Mouse (Mus musculus) layer of hippocampus, postnatal 25 days (tissue): ENCODE results near the gene Sap30bp. TPM values are rescaled to one million over a fixed set of nuclear protein-coding genes. Genes with fewer than 3 reads are reported as not detected.

Source experiments
- DNase-seq, 2 experiments: peaks; one replicate each; pipeline ENCODE4 v3.0.0; 2022; ENCODE audit warnings: mixed read lengths in 2 of 2, low spot score in 1 of 2; ENCODE audit errors: extremely low spot score in 1 of 2
- total RNA-seq, 2 experiments: library from RNA; stranded (reverse); gene quantifications; 2 replicates each; pipeline ENCODE4 v1.2.3; 2021

The Sap30bp gene
- total RNA-seq, 2 experiments from 2014 or later = 33.1 to 47.4 TPM

DNA sequence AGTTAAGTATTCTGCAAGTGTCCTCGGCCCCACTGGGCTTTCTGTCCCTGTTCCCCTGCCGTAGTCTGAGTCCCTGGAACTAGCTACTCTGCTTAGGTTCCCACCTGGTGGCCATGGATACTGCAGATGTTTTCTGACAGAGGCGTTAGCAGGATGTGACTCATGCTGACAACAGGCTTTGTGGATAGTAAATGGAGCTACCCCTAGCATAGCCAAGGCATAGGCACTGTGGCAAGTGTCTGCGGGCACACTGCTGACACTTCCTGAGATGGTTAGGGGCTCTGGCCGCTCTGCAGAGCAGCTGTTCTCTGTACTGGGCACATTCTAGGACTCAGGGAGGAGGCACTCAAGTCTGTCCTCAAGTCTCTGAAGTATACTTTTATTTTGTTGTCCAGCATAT is 21.6 kb downstream of the Sap30bp start:
- DNase-seq = no peak

DNA sequence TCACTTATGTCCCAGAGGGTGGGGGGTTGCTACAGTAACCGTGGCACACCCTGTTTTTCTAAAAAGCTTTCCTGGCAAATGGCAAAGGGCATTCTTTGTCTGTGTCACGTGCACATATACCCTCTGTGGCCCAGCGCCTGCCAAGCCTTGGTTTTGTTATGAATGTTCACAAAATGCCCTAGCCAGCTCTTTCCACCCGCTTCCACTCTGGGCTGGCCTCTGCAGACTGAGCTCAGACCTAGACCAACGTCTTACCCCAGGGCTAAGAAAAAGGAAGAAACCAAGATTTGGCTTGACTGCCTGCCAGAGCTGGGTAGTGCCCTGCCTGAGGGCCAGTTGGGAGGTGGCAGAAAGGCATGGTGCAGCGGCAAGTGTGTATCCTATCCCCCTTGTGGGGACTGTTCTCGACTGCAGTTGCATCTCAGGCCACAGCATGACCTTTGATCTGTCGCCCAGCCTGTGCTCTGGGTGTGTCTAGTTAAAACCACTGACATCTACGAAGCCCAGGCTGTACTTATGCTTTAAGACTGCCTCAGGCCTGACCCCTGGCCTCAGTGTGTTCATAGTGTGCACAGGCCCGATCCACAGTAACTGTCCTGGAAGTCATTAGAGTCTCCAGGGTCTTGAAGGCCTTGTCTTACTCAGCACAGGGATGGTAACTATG is 22.2 kb downstream of the Sap30bp start:
- no peak for DNase-seq

DNA sequence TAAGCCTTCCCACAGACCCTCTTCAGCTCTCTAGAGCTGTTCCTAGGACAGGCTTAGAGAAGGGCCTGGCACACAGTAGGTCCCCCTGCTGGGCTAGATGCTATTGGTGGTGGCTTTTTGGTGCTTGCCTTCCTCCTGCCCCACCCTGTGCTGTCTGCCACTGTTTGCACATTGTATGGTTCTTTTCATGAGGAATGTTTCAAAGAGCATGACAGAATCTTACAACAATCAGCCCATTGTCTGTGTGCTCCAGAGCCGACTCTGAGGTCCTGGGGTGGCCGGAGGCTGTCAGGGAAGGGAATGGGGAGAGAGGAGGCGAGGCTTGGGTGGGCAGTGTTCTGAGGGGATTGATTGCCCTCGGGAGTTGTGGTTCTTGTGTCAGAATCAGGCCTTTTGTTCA is 23.4 kb downstream of the Sap30bp start:
- DNase-seq = no peak

DNA sequence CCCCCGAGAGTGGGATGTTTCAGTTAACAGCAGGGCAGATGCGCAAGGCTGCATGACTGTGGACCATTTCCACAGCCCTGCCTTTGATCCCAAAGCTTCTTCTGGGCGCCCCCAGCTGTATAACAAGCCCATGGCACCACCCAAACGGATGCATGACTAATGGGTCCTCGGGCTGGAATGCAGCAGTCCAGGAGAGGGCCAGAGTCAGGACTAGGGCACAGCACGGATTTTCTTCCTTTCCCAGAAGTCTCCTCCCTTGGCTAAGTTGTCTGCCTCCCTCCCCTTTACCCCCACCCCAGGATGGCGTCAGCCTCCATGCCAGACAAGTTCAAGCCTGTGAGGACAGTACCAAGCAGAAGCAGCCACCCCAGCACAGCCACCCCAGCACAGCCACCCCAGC is 24.9 kb downstream of the Sap30bp start:
- DNase-seq = no peak

DNA sequence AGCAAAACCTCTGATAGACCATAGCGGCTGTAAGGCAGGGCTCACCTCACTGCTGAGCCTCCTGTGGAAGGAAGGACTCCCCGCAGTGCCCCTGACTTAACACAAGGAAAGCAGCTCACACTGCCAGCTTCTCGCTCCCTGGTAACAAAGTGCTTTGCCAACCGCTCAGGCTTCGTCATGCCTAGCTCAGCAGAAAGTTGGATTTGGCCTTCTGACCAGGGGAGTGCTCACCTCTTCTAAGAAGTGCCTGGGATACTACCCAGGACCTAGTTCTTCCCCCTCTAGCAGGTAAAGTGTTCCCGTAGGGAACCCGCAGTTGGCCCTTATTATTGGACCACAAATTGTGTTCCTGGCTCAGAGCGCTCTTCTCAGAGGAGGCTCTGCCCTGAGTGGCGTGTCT is 25.9 kb downstream of the Sap30bp start:
- no peak for DNase-seq

DNA sequence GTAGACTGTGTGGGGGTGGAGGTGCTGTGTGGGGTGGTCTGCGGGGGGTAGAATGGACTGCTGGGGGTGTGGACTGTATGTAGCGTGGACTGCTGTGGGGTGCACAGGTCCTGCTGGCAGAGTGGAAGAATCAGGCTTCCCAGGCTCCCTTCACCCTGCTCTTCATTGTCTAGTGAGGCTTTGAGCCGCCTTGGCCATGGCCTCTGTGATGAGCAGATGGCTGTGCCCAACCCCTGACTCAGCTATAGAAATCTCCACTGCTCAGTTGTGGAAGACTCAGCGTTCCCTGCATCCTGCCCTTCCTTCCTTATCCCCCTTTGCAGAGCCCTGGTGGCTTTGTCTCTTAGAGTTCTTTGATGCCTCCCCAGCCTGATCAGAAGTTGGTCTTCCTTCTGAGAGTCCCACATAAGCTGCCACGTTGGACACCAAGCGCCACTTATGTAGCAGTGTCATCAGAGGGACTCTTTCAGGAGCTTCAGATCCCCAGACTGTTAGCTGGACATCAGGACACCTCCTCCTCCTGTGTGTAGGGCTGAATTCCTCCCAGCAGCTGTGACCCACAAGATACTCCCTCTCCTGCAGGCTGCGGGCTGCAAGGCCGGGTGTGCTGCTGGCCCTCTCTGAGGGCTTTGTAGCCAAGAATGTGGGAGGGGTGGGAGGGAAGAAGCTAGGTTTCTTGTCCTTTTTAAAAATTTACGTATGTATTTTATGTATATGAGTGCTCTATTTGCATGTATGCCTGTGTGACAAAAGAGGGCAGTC is 29.8 kb downstream of the Sap30bp start:
- DNase-seq = no peak

DNA sequence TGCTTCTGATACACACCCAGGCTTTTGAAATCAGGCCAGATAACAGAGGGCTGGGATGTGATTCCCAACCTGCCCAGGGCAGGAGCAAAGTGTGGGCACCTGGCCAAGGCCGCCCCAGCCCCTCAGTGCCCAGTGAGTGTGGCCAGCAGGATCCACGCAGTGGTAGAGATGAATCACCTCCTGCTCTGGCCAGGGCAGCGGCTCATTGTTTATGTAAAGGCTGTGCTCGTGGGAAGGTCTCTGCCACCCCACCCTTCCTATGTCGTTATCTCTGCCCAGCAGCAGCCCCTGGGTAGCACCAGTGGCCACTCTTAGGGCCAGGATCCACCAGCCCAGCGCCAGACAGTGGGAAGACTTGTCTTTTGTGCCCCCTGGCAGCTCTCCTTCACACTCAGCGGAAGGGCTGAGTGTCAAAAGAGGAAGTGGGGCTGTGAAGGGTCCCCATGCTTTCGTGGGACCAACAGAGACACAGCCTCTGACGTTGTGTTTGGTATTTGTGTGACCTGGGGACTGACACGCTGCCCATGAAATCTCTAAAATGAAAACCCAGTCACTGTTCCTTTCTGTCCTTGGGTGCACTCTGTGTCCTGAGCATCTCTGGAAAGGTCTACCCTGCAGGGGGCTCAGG is 32.0 kb downstream of the Sap30bp start:
- DNase-seq = no peak

DNA sequence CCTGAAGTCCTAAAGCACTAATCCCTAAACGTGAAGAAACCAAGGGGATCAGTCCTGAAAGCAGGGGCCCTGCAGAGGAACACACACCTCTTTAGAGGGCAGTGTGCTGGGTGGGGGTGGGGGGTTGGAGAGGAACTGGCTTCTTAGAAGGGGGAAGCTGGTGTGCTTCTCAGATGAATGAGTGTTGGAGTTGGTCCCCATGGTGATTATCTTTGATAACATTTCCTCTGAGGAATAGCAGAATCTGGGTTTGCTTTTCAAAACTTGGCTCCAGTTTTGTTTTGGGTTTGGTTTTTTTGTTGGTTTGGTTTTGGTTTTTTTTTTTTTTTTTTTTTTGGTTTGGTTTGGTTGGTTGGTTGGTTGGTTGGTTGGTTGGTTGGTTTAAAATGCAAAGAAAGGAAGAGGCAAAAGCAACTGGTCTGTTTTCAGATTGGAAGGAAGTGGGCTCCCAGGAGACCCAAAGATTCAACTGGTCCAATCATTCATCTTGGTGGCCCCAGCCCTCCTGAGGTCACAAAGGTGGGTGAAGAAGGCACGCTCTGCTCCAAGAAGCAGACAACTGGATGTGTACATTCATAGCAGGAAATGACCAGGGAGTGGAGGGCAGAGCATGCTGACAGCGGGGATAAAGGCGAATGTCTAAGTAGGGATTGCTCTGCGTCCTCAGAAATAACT is 35.8 kb downstream of the Sap30bp start:
- DNase-seq = no peak

GRCm38 (mm10) chr11:115970006-115970673 is 37.1 kb downstream of the Sap30bp start:
- DNase-seq = no peak

GRCm38 (mm10) chr11:115971016-115971415 is 37.9 kb downstream of the Sap30bp start:
- DNase-seq = no peak

DNA sequence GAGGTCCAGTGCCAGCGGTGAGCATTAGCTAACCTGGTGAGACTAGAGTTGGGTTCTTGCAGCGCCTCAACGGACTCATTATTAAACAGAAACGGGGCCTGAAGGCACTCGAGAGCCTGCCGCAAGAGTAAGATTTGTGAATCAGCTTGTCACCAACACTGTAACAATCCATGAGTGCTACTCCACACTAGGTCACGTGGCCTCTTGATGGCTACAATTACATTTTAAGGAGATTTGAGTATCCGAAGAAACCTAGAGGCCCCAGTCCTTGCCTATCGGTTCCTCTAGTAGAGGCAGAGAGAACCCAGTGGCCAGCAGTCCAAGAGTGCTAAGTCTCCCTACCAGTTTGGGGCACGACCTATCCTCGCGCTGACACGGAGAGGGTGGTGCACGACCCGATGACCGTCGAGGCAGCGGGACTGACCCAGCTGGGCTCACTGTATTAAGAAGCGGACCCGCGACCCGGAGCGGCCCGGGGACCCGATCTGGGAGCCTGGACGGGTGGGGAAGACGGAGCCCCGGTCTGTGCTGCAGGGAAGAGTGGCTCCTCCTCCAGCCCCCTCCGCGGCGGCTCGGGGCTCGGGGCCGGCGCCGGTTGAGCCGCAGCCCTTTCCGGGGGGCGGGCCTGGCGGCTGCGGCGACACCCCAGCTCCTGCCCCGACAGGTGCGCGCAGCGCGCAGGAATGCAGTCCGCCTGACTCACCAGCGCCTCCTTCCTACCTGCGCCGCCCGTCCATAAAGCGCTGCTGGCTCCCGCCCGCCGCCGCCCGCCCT is 41.4 kb downstream of the Sap30bp start, which contains the start of gene Itgb4:
Gene Itgb4, plus strand, starts transcription at position 401 of the 774 bp plus-strand sequence.
- no peak for DNase-seq

GRCm38 (mm10) chr11:115975083-115975420 is 42.0 kb downstream of the Sap30bp start:
- DNase-seq = no peak

- no peak for DNase-seq
Observed at GRCm38 (mm10) chr11:115975544-115975943, 42.5 kb downstream of the Sap30bp start.

DNA sequence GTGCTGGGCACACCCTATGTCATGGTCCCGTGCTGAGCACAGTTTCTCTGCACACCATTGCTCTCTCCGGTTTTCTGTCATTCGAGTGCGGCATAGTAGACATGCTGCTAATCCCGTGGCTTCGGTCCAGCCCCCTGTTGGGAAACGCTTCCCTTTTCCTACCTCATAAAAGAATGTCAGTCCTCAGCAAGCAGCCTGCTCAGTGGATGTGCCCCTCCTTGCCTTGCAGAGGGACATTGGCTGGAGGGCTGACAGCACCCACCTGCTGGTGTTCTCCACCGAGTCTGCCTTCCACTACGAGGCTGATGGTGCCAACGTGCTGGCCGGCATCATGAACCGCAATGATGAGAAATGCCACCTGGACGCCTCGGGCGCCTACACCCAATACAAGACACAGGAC is 49.4 kb downstream of the Sap30bp start:
- no peak for DNase-seq

DNA sequence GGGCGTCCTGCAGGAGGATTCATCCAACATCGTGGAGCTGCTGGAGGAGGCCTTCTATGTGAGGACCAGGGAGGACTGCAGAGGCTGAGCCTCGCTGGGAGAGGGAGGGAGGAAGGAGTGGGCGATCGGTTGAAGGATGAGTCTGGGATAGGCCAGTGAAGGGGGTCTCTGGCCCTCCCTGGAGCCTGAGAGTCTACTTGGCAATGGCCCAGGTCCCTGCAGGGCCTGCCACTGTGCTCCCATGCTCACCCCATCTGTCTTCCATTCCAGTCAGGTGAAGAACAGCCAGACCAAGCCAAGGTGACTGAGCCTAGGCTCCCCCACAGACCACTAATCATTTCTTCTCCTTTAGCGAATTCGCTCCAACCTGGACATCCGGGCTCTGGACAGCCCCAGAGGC is 50.2 kb downstream of the Sap30bp start:
- DNase-seq = no peak

DNA sequence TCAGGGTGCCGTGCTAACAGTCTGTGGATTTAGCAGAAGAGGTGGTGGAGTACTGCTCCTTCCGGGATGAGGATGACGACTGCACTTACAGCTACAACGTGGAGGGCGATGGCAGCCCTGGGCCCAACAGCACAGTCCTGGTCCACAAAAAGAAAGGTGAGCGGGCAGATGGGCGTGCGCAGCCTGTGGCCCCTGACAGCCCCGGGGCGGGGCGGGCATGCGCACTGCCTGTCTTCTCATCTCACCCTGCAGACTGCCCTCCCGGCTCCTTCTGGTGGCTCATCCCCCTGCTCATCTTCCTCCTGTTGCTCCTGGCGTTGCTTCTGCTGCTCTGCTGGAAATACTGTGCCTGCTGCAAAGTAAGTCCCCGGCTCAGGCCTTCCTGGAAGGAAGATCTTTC is 56.6 kb downstream of the Sap30bp start:
- no peak for DNase-seq

DNA sequence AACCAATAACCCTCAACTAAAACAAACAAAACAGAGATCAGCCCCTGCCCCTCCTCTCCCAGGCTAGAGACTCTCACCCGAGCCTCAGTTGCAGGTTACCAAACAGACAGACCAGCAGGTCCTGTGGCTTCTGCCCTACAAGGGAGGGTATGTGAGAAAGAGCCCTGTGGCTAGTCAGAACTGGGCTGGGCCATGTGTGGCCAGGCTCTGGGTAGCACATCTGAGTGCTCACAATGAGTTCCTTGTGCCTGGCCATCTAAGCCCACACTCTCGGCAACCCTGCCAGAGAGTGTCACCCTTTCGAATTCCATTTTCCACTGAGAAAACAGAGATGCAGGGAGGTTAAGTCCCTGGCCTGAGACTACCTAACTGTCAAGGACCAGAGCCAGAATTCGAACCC is 59.0 kb downstream of the Sap30bp start:
- no peak for DNase-seq

GRCm38 (mm10) chr11:115995256-115995655 is 62.2 kb downstream of the Sap30bp start:
- DNase-seq = no peak

GRCm38 (mm10) chr11:115997047-115997446 is 64.0 kb downstream of the Sap30bp start:
- no peak for DNase-seq

GRCm38 (mm10) chr11:115997662-115998061 is 64.6 kb downstream of the Sap30bp start:
- DNase-seq = no peak
